Mouse (Mus musculus) thymus, adult 2 months (tissue): Measurements from ENCODE around the gene Fut8.

ENCODE experiments used
- CTCF ChIP-seq: fragments of 200-500 bp; IDR thresholded peaks from 2 replicates; pipeline ENCODE4 v1.5.1; 2012; ENCODE audit warnings: mild to moderate bottlenecking, control low read depth, low read length, moderate library complexity, borderline replicate concordance; ENCODE audit not compliant: control insufficient read depth, poor library complexity, insufficient read depth; ENCODE audit errors: extremely low read depth
- POLR2A ChIP-seq: fragments of 200-500 bp; IDR thresholded peaks from 2 replicates; pipeline ENCODE4 v1.6.1; 2012; ENCODE audit warnings: mild to moderate bottlenecking, low read length, control low read depth, moderate library complexity; ENCODE audit not compliant: control insufficient read depth, poor library complexity, insufficient read depth; ENCODE audit errors: extremely low read depth

- TF ChIP-seq POLR2A (no peak), CTCF (no peak)
Observed at GRCm38 (mm10) chr12:77220616-77221015, 17.3 kb upstream of the Fut8 start.
